Mouse (Mus musculus): Measurements from ENCODE around the gene Kif1b. TPM values are rescaled to one million over a fixed set of nuclear protein-coding genes. Genes with fewer than 3 reads are reported as not detected.

Gene Kif1b
- polyA plus RNA-seq, 1 experiment = 10.1 TPM

DNA sequence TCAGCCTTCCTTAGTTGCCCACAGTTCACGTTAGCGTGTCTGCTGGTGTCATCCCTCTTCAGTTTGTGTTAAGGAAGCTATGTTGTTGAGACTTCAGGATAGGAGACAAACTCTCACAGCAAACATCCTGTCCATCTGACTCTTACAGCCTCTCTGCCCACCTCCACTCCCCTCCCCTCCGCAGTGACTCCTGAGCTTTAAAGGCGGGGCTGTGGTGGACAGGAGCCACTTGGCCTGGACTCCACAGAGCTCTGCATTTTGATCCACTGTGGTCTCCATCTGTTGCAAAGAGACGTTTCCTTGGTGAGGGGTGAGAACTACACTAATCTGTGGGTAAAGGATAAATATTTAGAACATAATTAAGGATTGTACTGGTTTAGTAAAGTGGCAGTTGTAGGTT, 14.5 kb downstream of the Kif1b start:
- Histone ChIP-seq H3K4me3 (ENCODE audit: insufficient read depth, poor library complexity, severe bottlenecking) (no peak overlapping the region), H3K36me3 (ENCODE audit: control insufficient read depth, insufficient read depth) (peaks cover 9% of the 10 kb centered on the region), H3K79me2 (ENCODE audit: control insufficient read depth, insufficient read depth) (peaks cover 74% of the 10 kb centered on the region), H3ac (ENCODE audit: control insufficient read depth, insufficient read length, low read depth) (no peak overlapping the region), H3K79me3 (ENCODE audit: low read depth) (peaks cover 35% of the 10 kb centered on the region), H3K27me3 (ENCODE audit: control insufficient read depth, insufficient read depth, insufficient read length) (no peaks in the 10 kb centered on the region)
- TF ChIP-seq USF1 (IDR thresholded peaks at IDR 0.05; ENCODE audit: low read depth) (no peak), CEBPB (IDR thresholded peaks at IDR 0.05; ENCODE audit: low read depth) (no peak), CTCF (IDR thresholded peaks at IDR 0.05; ENCODE audit: control insufficient read depth, insufficient read depth, insufficient read length) (no peak), MYOG (IDR thresholded peaks at IDR 0.05; ENCODE audit: control insufficient read depth, extremely low read depth, insufficient read length) (no peak), MYOD1 (IDR thresholded peaks at IDR 0.05; ENCODE audit: control insufficient read depth, insufficient read length, low read depth) (no peak), MAX (IDR thresholded peaks at IDR 0.05) (no peak), FOSL1 (IDR thresholded peaks at IDR 0.05; ENCODE audit: insufficient read depth, low read length, poor library complexity, severe bottlenecking) (no peak)

GRCm38 (mm10) chr4:149291061-149291460, 16.4 kb downstream of the Kif1b start:
- Histone ChIP-seq H3K79me3 (ENCODE audit: low read depth) (peaks cover 29% of the 10 kb centered on the region), H3K27me3 (ENCODE audit: control insufficient read depth, insufficient read depth, insufficient read length) (no peaks in the 10 kb centered on the region), H3K36me3 (ENCODE audit: control insufficient read depth, insufficient read depth) (peaks cover 13% of the 10 kb centered on the region), H3K4me3 (ENCODE audit: insufficient read depth, poor library complexity, severe bottlenecking) (no peak overlapping the region), H3K79me2 (ENCODE audit: control insufficient read depth, insufficient read depth) (peaks cover 76% of the 10 kb centered on the region), H3ac (ENCODE audit: control insufficient read depth, insufficient read length, low read depth) (no peak overlapping the region)
- TF ChIP-seq MYOD1 (IDR thresholded peaks at IDR 0.05; ENCODE audit: control insufficient read depth, insufficient read length, low read depth) (no peak), MYOG (IDR thresholded peaks at IDR 0.05; ENCODE audit: control insufficient read depth, extremely low read depth, insufficient read length) (no peak), CTCF (IDR thresholded peaks at IDR 0.05; ENCODE audit: control insufficient read depth, insufficient read depth, insufficient read length) (no peak), CEBPB (IDR thresholded peaks at IDR 0.05; ENCODE audit: low read depth) (no peak), USF1 (IDR thresholded peaks at IDR 0.05; ENCODE audit: low read depth) (no peak), FOSL1 (IDR thresholded peaks at IDR 0.05; ENCODE audit: insufficient read depth, low read length, poor library complexity, severe bottlenecking) (no peak), MAX (IDR thresholded peaks at IDR 0.05) (no peak)

DNA sequence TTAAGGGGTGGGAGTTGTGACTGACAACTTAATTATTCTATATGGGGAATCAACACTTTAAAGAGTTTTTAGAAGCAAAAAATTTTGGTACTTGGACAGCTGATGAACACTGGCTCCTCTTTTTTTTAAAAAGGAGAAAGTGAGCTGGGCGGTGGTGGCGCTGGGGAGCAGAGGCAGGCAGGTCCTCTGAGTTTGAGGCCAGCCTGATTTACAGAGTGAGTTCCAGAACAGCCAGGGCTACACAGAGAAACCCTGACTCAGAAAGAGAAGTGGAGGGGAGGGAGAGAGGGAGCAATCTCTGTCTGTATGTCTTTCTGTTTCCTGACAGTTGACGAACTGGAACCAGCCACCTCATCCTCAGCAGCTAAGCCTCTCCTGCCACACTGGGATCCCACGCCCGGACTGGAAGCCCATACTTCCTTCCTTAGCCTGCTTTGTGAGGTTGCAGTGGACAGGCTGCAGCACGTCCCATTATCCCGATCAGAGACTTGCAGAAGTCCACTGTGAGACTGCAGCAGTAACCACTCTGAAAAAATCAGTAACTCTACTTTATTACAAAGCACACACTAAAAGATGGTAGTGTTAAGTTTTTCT, 17.2 kb downstream of the Kif1b start:
- H3K4me3 ChIP-seq (ENCODE audit: insufficient read depth, poor library complexity, severe bottlenecking) = no peak overlapping the region
- H3K27me3 ChIP-seq (ENCODE audit: control insufficient read depth, insufficient read depth, insufficient read length) = no peaks in the 10 kb centered on the region
- no peak for TF ChIP-seq MAX (IDR thresholded peaks at IDR 0.05)
- TF ChIP-seq MYOG (IDR thresholded peaks at IDR 0.05; ENCODE audit: control insufficient read depth, extremely low read depth, insufficient read length) = no peak
- no peak for TF ChIP-seq CEBPB (IDR thresholded peaks at IDR 0.05; ENCODE audit: low read depth)
- TF ChIP-seq MYOD1 (IDR thresholded peaks at IDR 0.05; ENCODE audit: control insufficient read depth, insufficient read length, low read depth) = no peak
- no peak for TF ChIP-seq FOSL1 (IDR thresholded peaks at IDR 0.05; ENCODE audit: insufficient read depth, low read length, poor library complexity, severe bottlenecking)
- no peak for TF ChIP-seq USF1 (IDR thresholded peaks at IDR 0.05; ENCODE audit: low read depth)
- no peak for TF ChIP-seq CTCF (IDR thresholded peaks at IDR 0.05; ENCODE audit: control insufficient read depth, insufficient read depth, insufficient read length)
- peaks cover 77% of the 10 kb centered on the region for H3K79me2 ChIP-seq (ENCODE audit: control insufficient read depth, insufficient read depth)
- H3ac ChIP-seq (ENCODE audit: control insufficient read depth, insufficient read length, low read depth) = no peak overlapping the region
- peaks cover 25% of the 10 kb centered on the region for H3K79me3 ChIP-seq (ENCODE audit: low read depth)
- H3K36me3 ChIP-seq (ENCODE audit: control insufficient read depth, insufficient read depth) = peaks cover 13% of the 10 kb centered on the region

DNA sequence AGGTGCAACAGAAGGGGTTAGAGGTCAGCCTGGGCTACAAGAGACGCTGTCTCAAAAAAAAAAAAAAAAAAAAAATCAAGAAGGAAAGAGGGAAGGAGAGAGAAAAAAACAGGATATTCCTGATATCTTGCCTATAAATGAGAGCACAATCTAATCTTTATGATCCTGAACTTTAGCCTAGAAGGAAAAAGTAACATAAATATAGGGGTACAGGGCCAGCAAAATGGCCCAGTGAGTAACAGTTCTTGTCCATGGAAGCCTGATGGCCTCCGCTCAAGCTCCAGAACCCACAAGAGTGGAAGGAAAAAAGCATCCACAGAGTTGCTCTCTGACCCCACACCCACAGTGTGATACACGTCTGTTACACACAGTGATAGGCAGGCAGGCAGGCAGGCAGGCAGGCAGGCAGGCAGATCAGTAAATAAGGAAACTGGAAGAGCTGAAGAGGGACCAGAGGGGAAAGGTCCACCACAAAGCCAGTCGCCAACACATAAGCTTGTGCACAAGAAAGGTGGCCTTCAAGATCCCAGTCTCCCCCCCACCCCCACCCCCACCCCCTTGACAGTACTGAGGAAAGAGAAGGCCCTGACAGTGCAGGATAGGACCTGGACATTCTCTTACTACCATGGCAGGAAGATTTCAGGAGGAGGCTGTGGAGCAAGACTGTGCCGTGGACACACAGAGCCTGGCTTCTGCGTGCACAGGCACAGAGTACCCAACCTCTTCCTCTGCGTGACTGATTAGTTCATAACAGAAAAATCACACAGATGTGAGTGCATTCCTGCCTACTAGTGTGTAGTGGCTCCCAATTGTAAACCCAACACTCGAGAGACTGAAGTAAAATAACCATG, 21.0 kb downstream of the Kif1b start:
- H3K27me3 ChIP-seq (ENCODE audit: control insufficient read depth, insufficient read depth, insufficient read length) = no peaks in the 10 kb centered on the region
- no peak overlapping the region for H3K4me3 ChIP-seq (ENCODE audit: insufficient read depth, poor library complexity, severe bottlenecking)
- no peak overlapping the region for H3ac ChIP-seq (ENCODE audit: control insufficient read depth, insufficient read length, low read depth)
- H3K79me3 ChIP-seq (ENCODE audit: low read depth) = peaks cover 35% of the 10 kb centered on the region
- H3K36me3 ChIP-seq (ENCODE audit: control insufficient read depth, insufficient read depth) = peaks cover 13% of the 10 kb centered on the region
- H3K79me2 ChIP-seq (ENCODE audit: control insufficient read depth, insufficient read depth) = peaks cover 78% of the 10 kb centered on the region
- TF ChIP-seq MAX (IDR thresholded peaks at IDR 0.05) (no peak), FOSL1 (IDR thresholded peaks at IDR 0.05; ENCODE audit: insufficient read depth, low read length, poor library complexity, severe bottlenecking) (no peak), USF1 (IDR thresholded peaks at IDR 0.05; ENCODE audit: low read depth) (no peak), CTCF (IDR thresholded peaks at IDR 0.05; ENCODE audit: control insufficient read depth, insufficient read depth, insufficient read length) (no peak), MYOD1 (IDR thresholded peaks at IDR 0.05; ENCODE audit: control insufficient read depth, insufficient read length, low read depth) (no peak), CEBPB (IDR thresholded peaks at IDR 0.05; ENCODE audit: low read depth) (no peak), MYOG (IDR thresholded peaks at IDR 0.05; ENCODE audit: control insufficient read depth, extremely low read depth, insufficient read length) (no peak)

DNA sequence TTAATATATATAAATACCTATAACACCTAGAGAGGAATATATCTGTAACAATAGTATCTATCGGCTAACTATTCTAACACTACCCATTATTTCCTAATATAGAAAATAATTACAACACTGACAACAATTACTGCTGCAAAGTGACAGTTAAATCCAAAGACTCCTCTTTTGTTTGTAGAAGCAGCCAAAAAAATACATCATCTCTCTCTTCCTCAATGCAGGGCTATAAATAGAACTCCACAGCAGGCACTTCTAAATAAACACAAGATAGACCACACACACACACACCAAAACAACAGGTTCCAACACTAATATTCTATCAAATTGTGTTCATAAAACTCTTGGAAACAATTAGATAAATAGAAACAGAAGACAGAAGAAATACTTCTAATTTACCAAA, 21.8 kb downstream of the Kif1b start:
- Histone ChIP-seq H3K79me3 (ENCODE audit: low read depth) (peaks cover 42% of the 10 kb centered on the region), H3ac (ENCODE audit: control insufficient read depth, insufficient read length, low read depth) (no peak overlapping the region), H3K79me2 (ENCODE audit: control insufficient read depth, insufficient read depth) (peaks cover 79% of the 10 kb centered on the region), H3K36me3 (ENCODE audit: control insufficient read depth, insufficient read depth) (peaks cover 6% of the 10 kb centered on the region), H3K27me3 (ENCODE audit: control insufficient read depth, insufficient read depth, insufficient read length) (no peaks in the 10 kb centered on the region), H3K4me3 (ENCODE audit: insufficient read depth, poor library complexity, severe bottlenecking) (no peak overlapping the region)
- TF ChIP-seq CEBPB (IDR thresholded peaks at IDR 0.05; ENCODE audit: low read depth) = no peak

Measured in C2C12 (cell line).